Mouse (Mus musculus): ENCODE measurements at regions not wholly inside any gene's neighbourhood (a gene's known extent, or its start where the extent isn't known, plus 50 kb on each side); places are given as distances from the start of the nearest gene placed in this dataset.
"Not testable (repeated sequence)": the region's sequence is repeated elsewhere in the genome, so short reads cannot be mapped to it uniquely, and the experiment has no call there.

DNA sequence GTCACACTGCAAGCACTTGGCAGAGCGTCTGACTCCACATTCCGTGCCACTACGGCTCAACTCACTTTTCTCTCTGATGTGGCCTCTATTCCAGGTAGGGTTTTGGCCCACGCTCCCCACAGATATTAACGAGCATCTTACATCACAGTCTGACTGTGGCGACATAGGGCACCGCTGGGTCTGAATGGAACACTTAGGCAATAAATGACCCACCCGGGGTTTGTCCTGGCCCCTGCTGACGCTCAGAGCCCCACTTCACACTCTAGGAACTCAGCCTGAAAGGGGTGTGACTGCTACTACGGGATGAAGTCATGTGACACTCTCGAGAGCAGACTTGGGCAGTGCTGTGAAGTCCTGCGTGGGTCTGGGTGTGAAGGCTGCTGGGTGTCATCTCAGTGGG lies 475.9 kb downstream of the Zfp704 start:
- DNase-seq (ENCODE audit: low spot score) = no peak

- DNase-seq (ENCODE audit: low spot score) = no peak
Measured at GRCm38 (mm10) chr3:9132104-9132751, 477.7 kb downstream of the Zfp704 start.

DNA sequence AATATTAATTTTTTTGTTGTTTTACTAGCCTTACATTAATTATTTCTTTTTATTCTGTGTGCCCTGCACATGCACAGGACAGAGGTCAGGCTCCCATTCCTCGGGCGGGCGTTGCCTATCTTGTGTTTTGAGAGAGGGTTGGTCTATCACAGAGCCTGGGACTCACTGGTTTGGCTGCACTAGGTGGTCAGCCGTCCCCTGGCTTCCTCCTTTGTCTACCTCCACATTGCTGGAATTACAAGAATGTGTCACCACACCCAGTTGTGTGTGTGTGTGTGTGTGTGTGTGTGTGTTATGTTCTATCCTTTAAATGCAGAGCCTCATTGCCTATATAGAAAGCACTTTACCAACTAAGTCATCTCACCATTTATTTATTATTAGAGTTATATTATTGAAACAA lies 478.5 kb downstream of the Zfp704 start:
- DNase-seq (ENCODE audit: low spot score) = no peak

DNA sequence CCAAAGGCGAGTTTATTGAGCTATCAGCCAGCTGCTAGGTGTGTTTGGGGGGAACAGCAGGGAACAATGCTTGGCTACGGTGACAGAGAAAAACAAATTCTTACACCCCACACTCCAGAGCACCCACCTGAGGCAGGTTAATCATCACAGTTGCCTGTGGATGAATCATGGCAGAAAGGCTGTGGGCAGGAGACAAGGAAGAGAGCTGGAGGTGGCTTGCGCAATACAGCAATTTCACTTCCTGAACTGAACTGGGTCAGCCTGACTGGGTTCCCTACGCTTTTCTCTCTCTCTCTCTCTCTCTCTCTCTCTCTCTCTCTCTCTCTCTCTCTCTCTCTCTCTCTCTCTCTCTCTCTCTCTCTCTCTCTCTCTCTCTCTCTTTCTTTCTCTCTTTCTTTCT lies 481.5 kb downstream of the Zfp704 start:
- DNase-seq (ENCODE audit: low spot score) = no peak

DNA sequence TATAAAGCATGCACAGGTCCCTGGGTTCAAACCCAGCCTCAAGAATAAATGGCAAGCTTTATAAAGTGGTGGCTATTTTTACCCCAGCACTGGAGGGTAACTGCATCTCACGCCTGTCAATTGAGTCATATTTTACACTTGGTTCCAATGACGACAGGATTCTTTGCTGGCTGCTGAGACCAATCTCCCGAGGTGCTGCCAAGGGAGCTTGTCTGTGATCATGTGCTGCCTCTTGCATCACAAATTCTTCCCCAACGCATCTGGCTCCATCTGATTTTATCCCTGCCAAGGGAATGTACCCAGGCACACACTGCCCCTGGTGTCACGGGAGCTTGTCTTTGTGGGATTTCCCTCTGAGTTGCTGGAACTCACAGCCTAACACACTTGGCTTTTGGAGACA lies 486.8 kb downstream of the Zfp704 start:
- DNase-seq (ENCODE audit: low spot score) = no peak

- DNase-seq (ENCODE audit: low spot score) = no peak
Measured at GRCm38 (mm10) chr3:9117913-9118312, 492.0 kb downstream of the Zfp704 start.

- DNase-seq (ENCODE audit: low spot score) = no peak
Measured at GRCm38 (mm10) chr3:9113410-9113809, 496.5 kb downstream of the Zfp704 start.

- DNase-seq (ENCODE audit: low spot score) = no peak
Measured at GRCm38 (mm10) chr3:9110741-9111140, 499.1 kb downstream of the Zfp704 start.

GRCm38 (mm10) chr3:9109991-9110390 lies 499.9 kb downstream of the Zfp704 start:
- no peak for DNase-seq (ENCODE audit: low spot score)

GRCm38 (mm10) chr3:9109485-9109884 lies 500.4 kb downstream of the Zfp704 start:
- no peak for DNase-seq (ENCODE audit: low spot score)

DNA sequence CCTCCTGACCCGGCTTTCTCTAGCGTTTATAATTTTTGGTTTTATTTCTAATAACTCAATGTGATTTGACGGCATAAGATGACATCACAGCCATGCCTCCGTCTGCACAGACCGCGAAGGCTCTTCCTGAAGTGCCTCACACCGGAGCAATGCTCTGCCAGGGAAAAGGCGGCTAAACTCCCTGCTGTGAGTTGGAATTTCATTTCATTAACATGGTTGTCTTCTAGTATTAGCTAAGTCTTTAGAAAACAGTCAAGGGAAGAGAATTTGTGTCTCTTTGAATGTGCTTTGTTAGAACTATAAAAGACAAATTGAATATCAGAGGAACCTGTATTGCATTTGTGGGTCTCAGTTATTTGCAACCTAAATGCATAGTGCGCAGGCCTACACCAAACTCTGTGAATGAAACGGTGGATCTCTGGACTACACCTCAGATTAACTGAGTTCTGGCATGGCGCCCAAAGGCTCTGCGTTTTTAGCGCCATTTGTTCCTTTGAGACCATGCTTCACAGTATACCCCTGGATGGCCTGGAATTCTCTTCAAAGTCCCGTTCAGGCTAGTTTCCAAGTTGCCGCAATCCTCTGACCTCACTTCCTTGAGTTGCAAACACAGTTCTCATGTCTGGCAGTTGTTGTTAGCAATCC lies 502.0 kb downstream of the Zfp704 start:
- DNase-seq (ENCODE audit: low spot score) = no peak

GRCm38 (mm10) chr3:9105191-9105926 lies 504.5 kb downstream of the Zfp704 start:
- DNase-seq (ENCODE audit: low spot score) = no peak

DNA sequence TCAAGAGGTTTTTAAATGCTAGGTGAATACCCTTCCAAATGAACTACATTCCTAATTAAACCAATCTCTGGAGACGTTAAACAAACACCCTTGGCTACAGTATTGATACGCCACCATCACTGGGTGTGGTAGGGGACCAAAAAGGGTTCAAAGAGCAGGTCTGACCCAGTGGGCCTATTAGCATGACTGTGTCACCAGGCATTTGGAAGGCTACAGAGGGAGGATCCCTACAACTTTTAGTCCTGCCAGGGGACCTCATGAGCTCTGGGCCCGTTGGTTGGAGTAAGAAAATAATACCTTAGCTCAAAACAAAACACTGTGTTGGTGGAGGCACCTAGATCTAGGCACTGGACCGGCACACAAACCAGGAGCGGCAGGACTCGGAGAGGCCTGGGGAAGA lies 506.4 kb downstream of the Zfp704 start:
- no peak for DNase-seq (ENCODE audit: low spot score)

GRCm38 (mm10) chr3:9101240-9101639 lies 508.6 kb downstream of the Zfp704 start:
- no peak for DNase-seq (ENCODE audit: low spot score)

- no peak for DNase-seq (ENCODE audit: low spot score)
Measured at GRCm38 (mm10) chr3:9100761-9101160, 509.1 kb downstream of the Zfp704 start.

DNA sequence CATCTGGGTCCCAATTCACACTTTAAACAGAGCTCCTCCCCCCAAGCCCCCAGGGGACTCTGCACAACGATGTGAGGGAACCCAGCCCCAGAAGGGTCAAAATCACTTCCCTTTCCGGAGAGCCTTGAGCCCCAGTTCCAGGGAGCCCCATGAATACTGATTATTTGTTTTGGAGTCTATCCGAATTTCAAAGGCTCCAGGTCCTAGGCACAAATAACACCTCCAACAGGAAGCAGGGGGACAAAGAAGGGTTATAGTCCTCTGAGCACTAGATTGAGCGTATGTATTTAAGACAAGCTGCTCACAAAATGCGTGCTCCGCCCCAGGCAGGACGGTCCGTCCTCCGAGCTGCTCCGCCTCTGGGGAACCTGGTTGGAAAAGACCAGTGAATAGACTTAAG lies 511.4 kb downstream of the Zfp704 start:
- DNase-seq (ENCODE audit: low spot score) = no peak

GRCm38 (mm10) chr3:9084134-9084533 lies 525.8 kb downstream of the Zfp704 start:
- DNase-seq (ENCODE audit: low spot score) = no peak

GRCm38 (mm10) chr3:9082061-9082460 lies 527.8 kb downstream of the Zfp704 start:
- DNase-seq (ENCODE audit: low spot score) = no peak

DNA sequence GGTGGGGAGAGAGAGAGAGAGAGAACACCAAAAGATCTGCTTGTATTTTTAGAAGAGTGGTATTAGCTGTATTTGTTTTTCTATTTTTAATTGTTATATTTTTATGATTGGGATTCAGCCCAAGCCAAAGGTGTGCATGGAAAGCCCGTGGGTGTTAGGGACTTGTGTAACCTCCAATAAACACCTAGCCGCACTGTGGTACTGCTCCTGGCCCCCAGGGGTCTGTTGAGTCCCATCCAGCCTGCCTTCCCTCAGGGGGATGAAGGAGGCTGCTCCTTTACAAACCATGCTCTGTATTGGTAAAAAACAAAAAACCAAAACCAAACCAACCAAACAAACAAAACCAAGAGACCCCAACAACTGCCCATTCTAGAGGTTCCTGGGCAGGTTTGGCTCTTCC lies 531.7 kb downstream of the Zfp704 start:
- no peak for DNase-seq (ENCODE audit: low spot score)

- peak; percentile 72 for DNase-seq (ENCODE audit: low spot score)
Measured at GRCm38 (mm10) chr3:9076696-9077095, 533.2 kb downstream of the Zfp704 start.

DNA sequence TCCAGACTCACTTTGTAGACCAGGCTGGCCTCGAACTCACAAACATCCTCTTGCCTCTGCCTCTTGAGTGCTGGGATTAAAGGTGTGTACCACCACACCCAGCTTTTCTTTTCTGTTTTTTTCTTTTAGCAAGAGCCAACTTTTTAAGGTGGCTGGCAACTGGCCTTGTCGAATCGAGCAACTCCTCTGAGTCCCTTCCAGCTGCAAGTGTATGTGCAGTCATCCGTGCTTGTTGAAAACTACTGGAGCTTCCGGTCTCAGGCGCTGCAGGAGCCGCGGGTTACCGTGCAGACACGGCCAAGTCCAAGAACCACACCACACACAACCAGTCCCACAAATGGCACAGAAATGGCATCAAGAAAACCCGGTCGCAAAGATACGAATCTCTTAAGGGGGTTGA lies 537.4 kb downstream of the Zfp704 start:
- DNase-seq (ENCODE audit: low spot score) = not testable (repeated sequence)

DNA sequence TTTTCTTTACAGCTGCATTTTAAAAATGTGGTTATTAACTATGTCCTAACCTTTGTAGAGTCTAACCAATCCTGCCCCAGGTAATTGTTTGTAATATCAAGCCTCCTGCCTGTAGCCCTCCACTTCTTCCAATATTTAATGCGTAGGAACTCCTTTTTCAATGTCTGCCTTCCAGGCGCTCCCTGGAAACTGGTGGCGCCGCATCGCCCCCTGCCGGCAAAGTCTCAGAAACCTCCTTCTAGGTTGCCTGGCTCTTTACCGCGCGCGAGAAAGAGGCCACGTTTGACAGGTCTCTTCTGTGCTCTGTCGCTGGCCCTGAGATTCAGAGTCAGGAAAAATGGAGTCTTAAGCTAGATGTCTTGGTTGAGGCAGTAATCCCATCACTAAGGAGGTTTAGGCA lies 542.8 kb downstream of the Zfp704 start:
- DNase-seq (ENCODE audit: low spot score) = peak; percentile 94

GRCm38 (mm10) chr3:9066374-9066773 lies 543.5 kb downstream of the Zfp704 start:
- no peak for DNase-seq (ENCODE audit: low spot score)

All from testis, postnatal 10 days (tissue).